Mouse (Mus musculus): ENCODE data around the gene Gm2016.
"Not testable (repeated sequence)": the region's sequence is repeated elsewhere in the genome, so short reads cannot be mapped to it uniquely, and the experiment has no call there.

Gene Gm2016

DNA sequence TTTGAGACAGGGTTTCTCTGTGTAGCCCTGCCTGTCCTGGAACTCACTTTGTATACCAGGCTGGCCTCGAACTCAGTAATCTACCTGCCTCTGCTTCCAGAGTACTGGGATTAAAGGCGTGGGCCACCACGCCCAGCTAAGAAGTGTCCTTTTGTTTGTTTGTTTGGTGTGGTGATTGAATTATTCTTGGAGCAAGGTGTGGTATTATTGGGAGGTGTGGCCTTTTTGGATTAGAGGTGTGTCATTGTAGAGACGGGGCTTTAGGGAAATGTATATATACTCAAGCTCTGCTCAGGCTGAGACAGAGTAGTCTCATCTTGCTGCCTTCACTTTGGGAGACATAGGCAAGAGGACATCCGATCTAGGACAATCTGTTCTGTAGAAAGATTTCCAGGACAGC is at the start of gene Gm2016:
Gene Gm2016 (plus strand): TSS at position 301 of the 400 bp plus-strand sequence.
- not testable (repeated sequence) for DNase-seq

DNA sequence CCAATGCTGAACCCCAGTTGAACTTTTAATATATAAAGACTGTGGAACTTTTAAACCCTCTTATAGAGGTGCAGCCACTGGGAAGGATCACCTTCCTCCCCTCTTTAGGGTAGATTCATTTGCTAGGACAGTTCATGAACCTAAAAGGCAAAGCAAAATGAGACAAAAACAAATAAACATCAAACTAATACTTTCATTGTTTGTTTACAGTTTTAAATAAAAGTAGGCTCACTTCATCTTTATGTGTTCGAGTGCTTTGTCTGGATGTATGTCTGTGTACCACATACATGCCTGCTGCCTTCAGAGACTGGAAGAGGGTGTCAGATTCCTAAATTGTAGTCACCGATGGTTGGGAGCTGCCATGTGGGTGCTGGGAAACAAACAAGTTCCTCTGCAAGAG is 31.6 kb upstream of the Gm2016 start, which contains the start of gene Gm2001:
Gene Gm2001 (minus strand): TSS at position 101 of the 400 bp plus-strand sequence.
- not testable (repeated sequence) for DNase-seq

DNA sequence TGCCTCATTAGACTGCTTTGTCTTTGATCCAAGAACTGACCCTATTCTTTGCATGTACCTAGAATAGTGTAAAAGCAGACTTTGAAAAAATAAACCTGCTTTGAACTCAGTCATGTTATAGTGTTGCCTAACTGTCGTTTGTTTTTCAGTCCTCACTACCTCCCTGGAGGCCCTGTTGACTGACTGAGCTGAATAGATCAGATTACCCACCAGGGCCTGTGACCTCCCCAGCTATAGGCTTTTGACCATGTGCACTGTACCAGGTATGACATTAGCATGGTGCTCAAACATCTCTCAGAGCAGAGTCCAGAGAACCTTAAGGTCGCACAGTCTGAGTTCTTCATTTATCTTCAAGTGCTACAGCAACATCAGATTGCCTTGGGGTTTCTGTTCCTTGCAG is 23.2 kb upstream of the Gm2016 start:
- DNase-seq = not testable (repeated sequence)

DNA sequence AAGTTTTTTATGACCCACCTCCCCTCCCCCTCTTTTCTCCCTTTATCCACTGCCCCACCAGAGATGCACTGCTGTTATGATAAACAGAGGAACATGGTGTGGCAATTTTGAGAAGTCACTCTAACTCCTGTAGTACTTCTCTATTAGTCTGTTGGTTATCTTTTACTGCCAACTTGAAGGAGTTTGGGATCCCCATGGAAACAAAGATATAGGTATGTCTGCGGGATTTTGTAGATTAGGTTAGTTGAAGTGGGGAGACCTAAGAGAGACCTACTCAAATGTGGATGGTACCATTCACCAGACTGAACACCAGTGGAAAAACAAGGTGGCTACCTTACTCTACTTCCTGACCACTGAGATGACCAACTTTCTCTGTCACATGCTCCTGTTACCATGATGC is 17.8 kb upstream of the Gm2016 start:
- not testable (repeated sequence) for DNase-seq

DNA sequence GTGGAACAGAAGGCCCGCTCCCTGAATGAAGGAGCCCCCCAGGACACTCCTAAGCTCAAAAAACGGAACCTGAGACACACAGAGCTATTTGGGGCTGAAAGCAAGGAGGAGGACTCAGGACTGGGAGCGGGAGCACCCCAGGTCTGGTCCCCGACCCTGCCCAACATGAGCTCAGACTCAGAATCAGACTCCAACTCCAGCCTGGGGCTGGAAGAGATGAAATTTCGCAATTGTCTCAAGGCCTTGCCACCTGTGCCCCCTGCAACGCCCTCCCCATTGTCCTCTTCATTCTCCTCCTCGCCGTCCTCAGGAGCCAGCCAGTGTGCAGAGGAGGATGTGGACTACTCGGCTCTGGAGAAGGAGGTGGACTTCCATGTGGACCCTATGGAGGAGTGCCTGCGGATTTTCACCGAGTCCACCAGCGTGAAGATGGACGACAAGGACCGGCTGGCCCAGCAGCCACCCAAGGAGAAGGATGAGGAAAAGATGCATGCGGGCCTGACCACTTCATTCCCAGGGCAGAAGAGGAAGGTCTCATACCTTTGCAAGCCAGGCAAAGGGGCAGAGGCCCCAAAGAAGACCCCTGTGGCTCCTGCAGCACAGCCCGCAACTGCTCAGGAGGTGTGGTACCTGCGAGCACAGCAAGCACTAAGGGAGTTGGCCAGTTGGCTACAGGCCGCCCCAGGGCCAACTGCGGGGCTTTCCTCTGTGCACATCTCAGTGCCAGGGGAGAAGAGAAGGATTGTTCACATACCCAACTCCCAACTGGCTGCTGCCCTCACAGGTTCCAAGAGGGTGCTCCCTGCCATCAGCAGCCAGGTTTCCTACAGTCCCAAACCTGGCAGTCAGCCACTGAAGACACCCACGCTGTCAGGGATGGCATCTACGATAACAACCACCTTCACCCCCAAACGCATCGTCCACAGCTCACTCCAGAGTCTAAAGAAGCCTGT is 11.9 kb upstream of the Gm2016 start:
- DNase-seq = peak in 1 of 2 experiments; percentile 5

DNA sequence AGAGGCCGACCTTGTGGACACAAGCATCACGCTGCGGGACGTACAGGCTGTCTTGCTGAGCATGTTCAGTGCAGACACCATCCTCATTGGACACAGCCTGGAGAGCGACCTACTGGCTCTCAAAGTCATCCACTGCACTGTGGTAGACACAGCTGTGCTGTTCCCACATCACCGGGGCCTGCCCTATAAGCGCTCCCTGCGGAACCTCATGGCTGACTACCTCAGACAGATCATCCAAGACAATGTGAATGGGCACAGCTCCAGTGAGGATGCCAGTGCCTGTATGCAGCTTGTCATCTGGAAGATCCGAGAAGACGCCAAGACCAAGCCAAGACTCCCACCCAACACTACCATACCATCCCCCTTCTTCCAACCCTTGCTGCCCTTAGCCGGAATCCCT is 10.2 kb upstream of the Gm2016 start:
- not testable (repeated sequence) for DNase-seq

DNA sequence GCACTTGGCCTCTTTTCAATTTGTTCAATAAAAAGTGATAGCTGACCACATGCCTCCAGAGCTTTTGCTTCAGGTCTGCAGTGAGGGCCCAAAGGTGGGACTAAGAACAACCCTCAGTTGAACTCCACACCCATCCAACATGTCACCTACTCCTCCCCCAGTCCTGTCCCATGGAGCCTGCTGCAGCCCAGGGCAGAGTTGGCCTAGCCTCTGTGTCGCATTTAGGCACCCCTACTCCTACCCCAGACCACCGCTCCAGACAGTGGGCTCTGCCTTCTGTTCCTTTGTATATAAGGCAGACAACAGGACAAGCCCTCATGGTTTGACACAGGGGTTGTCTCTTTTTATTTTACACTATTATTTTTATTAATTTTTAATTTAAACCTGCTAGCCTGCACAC is 9.8 kb upstream of the Gm2016 start:
- not testable (repeated sequence) for DNase-seq

DNA sequence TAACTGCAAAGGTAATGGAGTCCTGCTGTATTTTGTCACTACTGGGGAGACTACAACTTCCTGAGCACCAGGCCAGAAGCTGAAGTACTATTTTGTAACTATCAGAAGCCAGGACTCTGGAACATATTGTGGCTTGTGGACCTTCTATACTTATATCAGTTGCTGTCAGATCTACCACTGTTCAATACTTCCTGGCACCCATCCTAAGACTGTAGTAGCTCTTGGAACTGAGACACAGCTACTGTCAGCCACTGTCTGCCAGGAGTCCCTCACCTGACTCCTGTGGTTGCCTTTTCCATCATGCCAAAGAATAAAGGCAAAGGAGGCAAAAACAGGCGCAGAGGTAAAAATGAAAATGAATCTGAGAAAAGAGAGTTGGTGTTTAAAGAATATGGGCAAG is 21.2 kb downstream of the Gm2016 start, which contains the start of gene Gm2022:
Gene Gm2022 (plus strand): TSS at position 301 of the 400 bp plus-strand sequence.
- not testable (repeated sequence) for DNase-seq

DNA sequence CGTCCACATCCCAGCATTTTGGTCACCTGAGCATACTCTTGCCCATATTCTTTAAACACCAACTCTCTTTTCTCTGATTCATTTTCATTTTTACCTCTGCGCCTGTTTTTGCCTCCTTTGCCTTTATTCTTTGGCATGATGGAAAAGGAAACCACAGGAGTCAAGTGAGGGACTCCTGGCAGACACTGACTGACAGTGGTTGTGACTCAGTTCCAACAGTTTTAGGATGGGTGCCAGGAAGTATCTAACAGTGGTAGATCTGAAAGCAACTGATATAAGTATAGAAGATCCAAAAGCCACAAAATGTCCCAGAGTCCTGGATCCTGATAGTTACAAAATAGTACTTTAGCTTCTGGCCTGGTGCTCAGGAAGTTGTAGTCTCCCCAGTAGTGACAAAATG is 45.8 kb downstream of the Gm2016 start, which contains the start of gene Gm2035:
Gene Gm2035 (minus strand): TSS at position 137 of the 400 bp plus-strand sequence.
- DNase-seq = not testable (repeated sequence)
